Comparison of ENCODE assay signal across 8 mouse cellular contexts in genomic region chr7:141328373-141328990, GRCm38 (mm10). TPM values are rescaled to one million over a fixed set of nuclear protein-coding genes. Genes with fewer than 3 reads are reported as not detected.
DNase-seq lines count a peak whose midpoint lies in the region; ATAC-seq and TF ChIP-seq lines count a peak whose summit lies in the region.

No protein-coding gene starts in this region.

- TF ChIP-seq CTCF in C2C12 (IDR thresholded peaks at IDR 0.05; ENCODE audit: control insufficient read depth, insufficient read depth, insufficient read length), result no peak

- peak overlapping the region; percentile 82 for H3K4me3 ChIP-seq in heart, embryonic 10.5 days
- peak overlapping the region; percentile 55 for H3K4me3 ChIP-seq in C2C12 (ENCODE audit: insufficient read depth, poor library complexity, severe bottlenecking)
- peak overlapping the region; percentile 62 for H3K4me3 ChIP-seq in embryonic facial prominence, embryonic 14.5 days (ENCODE audit: low read depth, low read length)
- H3K4me3 ChIP-seq in liver, embryonic 12.5 days, result peak overlapping the region; percentile 74

- no peak for DNase-seq in heart, embryonic 10.5 days (ENCODE audit: low spot score)
- DNase-seq in heart, postnatal 36 days, result no peak
- no peak for DNase-seq in embryonic facial prominence, embryonic 14.5 days (ENCODE audit: low spot score)
- DNase-seq in adrenal gland, adult 18-20 months (ENCODE audit: low spot score in 2 of 2), result no peak
- no peak for DNase-seq in thymus, postnatal 0 days (ENCODE audit: low spot score)

- peaks cover 29% of the 10 kb centered on the region for H3K79me3 ChIP-seq in C2C12 (ENCODE audit: low read depth)

- peak overlapping the region; percentile 89 for H3K9ac ChIP-seq in embryonic facial prominence, embryonic 14.5 days (ENCODE audit: low read depth, low read length)
- H3K9ac ChIP-seq in liver, embryonic 12.5 days, result peak overlapping the region; percentile 93

- WGBS in heart, embryonic 10.5 days, result 21% methylated on average over 24 of the region's 24 CpGs
- 17% methylated on average over 22 of the region's 24 CpGs for WGBS in embryonic facial prominence, embryonic 14.5 days
- WGBS in liver, embryonic 12.5 days (ENCODE audit: insufficient replicate concordance), result 17% methylated on average over 24 of the region's 24 CpGs

- H3K36me3 ChIP-seq in heart, embryonic 10.5 days, result peaks cover 21% of the 10 kb centered on the region
- H3K36me3 ChIP-seq in C2C12 (ENCODE audit: control insufficient read depth, insufficient read depth), result peaks cover 3% of the 10 kb centered on the region
- H3K36me3 ChIP-seq in embryonic facial prominence, embryonic 14.5 days (ENCODE audit: control insufficient read depth, insufficient read depth, low read length), result peaks cover 15% of the 10 kb centered on the region
- H3K36me3 ChIP-seq in liver, embryonic 12.5 days, result peaks cover 30% of the 10 kb centered on the region

- ATAC-seq in embryonic facial prominence, embryonic 14.5 days (ENCODE audit: low read depth), result no peak; the same call in 1 of the 2 replicates
- ATAC-seq in liver, embryonic 12.5 days, result peak; percentile 5; the same call in 1 of the 2 replicates
- no peak for ATAC-seq in activated CD4-positive, CD25-positive, alpha-beta regulatory T cell, adult 4 months

- peaks cover 40% of the 10 kb centered on the region for H3K79me2 ChIP-seq in C2C12 (ENCODE audit: control insufficient read depth, insufficient read depth)

- H3ac ChIP-seq in C2C12 (ENCODE audit: control insufficient read depth, insufficient read length, low read depth), result peak overlapping the region; percentile 96

- peak overlapping the region; percentile 100 for H3K4me2 ChIP-seq in embryonic facial prominence, embryonic 14.5 days (ENCODE audit: low read depth, low read length)
- H3K4me2 ChIP-seq in liver, embryonic 12.5 days, result peak overlapping the region; percentile 86

- intact Hi-C loops in heart, postnatal 36 days (cut with DNase I), result loop anchor here (5.0 kb wide), 1 partner anchor 101 kb away; the partner anchor contains the start of gene Phrf1

- H3K27me3 ChIP-seq in heart, embryonic 10.5 days (ENCODE audit: insufficient read depth, poor library complexity, severe bottlenecking), result no peaks in the 10 kb centered on the region
- no peaks in the 10 kb centered on the region for H3K27me3 ChIP-seq in C2C12 (ENCODE audit: control insufficient read depth, insufficient read depth, insufficient read length)
- no peaks in the 10 kb centered on the region for H3K27me3 ChIP-seq in embryonic facial prominence, embryonic 14.5 days (replicated peaks; ENCODE audit: control insufficient read depth, insufficient read depth, low read length)
- no peaks in the 10 kb centered on the region for H3K27me3 ChIP-seq in liver, embryonic 12.5 days (replicated peaks)

- H3K27ac ChIP-seq in heart, embryonic 10.5 days, result peak overlapping the region; percentile 98
- H3K27ac ChIP-seq in embryonic facial prominence, embryonic 14.5 days (replicated peaks; ENCODE audit: low read depth, low read length), result peak overlapping the region; percentile 99
- peak overlapping the region; percentile 97 for H3K27ac ChIP-seq in liver, embryonic 12.5 days

- H3K9me3 ChIP-seq in heart, embryonic 10.5 days, result no peaks in the 10 kb centered on the region
- no peaks in the 10 kb centered on the region for H3K9me3 ChIP-seq in embryonic facial prominence, embryonic 14.5 days (ENCODE audit: control insufficient read depth, low read length)
- H3K9me3 ChIP-seq in liver, embryonic 12.5 days (replicated peaks), result no peaks in the 10 kb centered on the region

- H3K4me1 ChIP-seq in heart, embryonic 10.5 days, result peaks cover 21% of the 10 kb centered on the region
- H3K4me1 ChIP-seq in embryonic facial prominence, embryonic 14.5 days (ENCODE audit: control insufficient read depth, insufficient read depth, low read length), result peaks cover 24% of the 10 kb centered on the region
- peaks cover 44% of the 10 kb centered on the region for H3K4me1 ChIP-seq in liver, embryonic 12.5 days

TF ChIP-seq in C2C12, 6 proteins besides CTCF, POLR2A, EP300 and RAD21:
- TF ChIP-seq CEBPB (IDR thresholded peaks at IDR 0.05; ENCODE audit: low read depth) (no peak), MAX (IDR thresholded peaks at IDR 0.05) (no peak), USF1 (IDR thresholded peaks at IDR 0.05; ENCODE audit: low read depth) (no peak), MYOD1 (IDR thresholded peaks at IDR 0.05; ENCODE audit: control insufficient read depth, insufficient read length, low read depth) (no peak), FOSL1 (IDR thresholded peaks at IDR 0.05; ENCODE audit: insufficient read depth, low read length, poor library complexity, severe bottlenecking) (no peak), MYOG (IDR thresholded peaks at IDR 0.05; ENCODE audit: control insufficient read depth, extremely low read depth, insufficient read length) (no peak)

RNA-seq across cellular contexts. Expression of gene Tmem80, which starts 0.9 kb away (rescaled TPM):
- polyA plus RNA-seq in heart, embryonic 10.5 days (2016; fragmentation: Nextera tagmentation; extraction: Ambion mirVana), result 39.5 and 41.2 TPM in 2 replicates
- total RNA-seq in heart, postnatal 36 days (2021), result 10 to 100 TPM; 13.5 to 14.8 TPM
- polyA plus RNA-seq in C2C12 (2012; fragmentation: generic; extraction: Trizol), result 18.9 TPM
- 21.1 and 27.7 TPM in 2 replicates for polyA plus RNA-seq in embryonic facial prominence, embryonic 14.5 days (2014; fragmentation: Nextera tagmentation; extraction: Ambion mirVana)
- polyA plus RNA-seq in liver, embryonic 12.5 days (2016; fragmentation: Nextera tagmentation; extraction: Ambion mirVana), result 24.3 and 24.8 TPM in 2 replicates
- total RNA-seq in adrenal gland, adult 18-20 months (2021), result 10 to 100 TPM; 25.7 to 25.9 TPM
- 43.0 and 45.6 TPM in 2 replicates for polyA plus RNA-seq in thymus, postnatal 0 days (2015; fragmentation: Nextera tagmentation; extraction: Ambion mirVana)
- polyA plus RNA-seq in activated CD4-positive, CD25-positive, alpha-beta regulatory T cell, adult 4 months (2017; shearing (Covaris generic)), result 10 to 100 TPM; 30.4 to 31.2 TPM

RNA-seq across cellular contexts. Expression of gene Deaf1, which starts 1.0 kb away (rescaled TPM):
- 35.6 and 39.4 TPM in 2 replicates for polyA plus RNA-seq in heart, embryonic 10.5 days (2016; fragmentation: Nextera tagmentation; extraction: Ambion mirVana)
- 10 to 100 TPM; 16.5 to 17.1 TPM for total RNA-seq in heart, postnatal 36 days (2021)
- polyA plus RNA-seq in C2C12 (2012; fragmentation: generic; extraction: Trizol), result 21.4 TPM
- 72.7 and 82.7 TPM in 2 replicates for polyA plus RNA-seq in embryonic facial prominence, embryonic 14.5 days (2014; fragmentation: Nextera tagmentation; extraction: Ambion mirVana)
- polyA plus RNA-seq in liver, embryonic 12.5 days (2016; fragmentation: Nextera tagmentation; extraction: Ambion mirVana), result 24.7 and 25.6 TPM in 2 replicates
- 10 to 100 TPM; 21.9 to 30.3 TPM for total RNA-seq in adrenal gland, adult 18-20 months (2021)
- polyA plus RNA-seq in thymus, postnatal 0 days (2015; fragmentation: Nextera tagmentation; extraction: Ambion mirVana), result 25.6 and 27.6 TPM in 2 replicates
- 10 to 100 TPM; 17.1 to 22.5 TPM for polyA plus RNA-seq in activated CD4-positive, CD25-positive, alpha-beta regulatory T cell, adult 4 months (2017; shearing (Covaris generic))

RNA-seq across cellular contexts. Expression of gene Eps8l2, which starts 10.2 kb away (rescaled TPM):
- polyA plus RNA-seq in heart, embryonic 10.5 days (2016; fragmentation: Nextera tagmentation; extraction: Ambion mirVana), result 3.1 and 8.2 TPM in 2 replicates
- 1 to 10 TPM; 3.3 to 3.7 TPM for total RNA-seq in heart, postnatal 36 days (2021)
- 0.67 TPM for polyA plus RNA-seq in C2C12 (2012; fragmentation: generic; extraction: Trizol)
- 12.0 and 13.6 TPM in 2 replicates for polyA plus RNA-seq in embryonic facial prominence, embryonic 14.5 days (2014; fragmentation: Nextera tagmentation; extraction: Ambion mirVana)
- polyA plus RNA-seq in liver, embryonic 12.5 days (2016; fragmentation: Nextera tagmentation; extraction: Ambion mirVana), result 4.9 and 5.6 TPM in 2 replicates
- total RNA-seq in adrenal gland, adult 18-20 months (2021), result 1 to 10 TPM; 1.9 to 2.7 TPM
- 8.1 and 10.4 TPM in 2 replicates for polyA plus RNA-seq in thymus, postnatal 0 days (2015; fragmentation: Nextera tagmentation; extraction: Ambion mirVana)
- not detected for polyA plus RNA-seq in activated CD4-positive, CD25-positive, alpha-beta regulatory T cell, adult 4 months (2017; shearing (Covaris generic))

RNA-seq across cellular contexts. Expression of gene Drd4, which starts 36.7 kb away (rescaled TPM):
- polyA plus RNA-seq in heart, embryonic 10.5 days (2016; fragmentation: Nextera tagmentation; extraction: Ambion mirVana), result 0.13 TPM in 1 of 2 replicates, not detected in the other
- total RNA-seq in heart, postnatal 36 days (2021), result not detected
- 0.01 TPM for polyA plus RNA-seq in C2C12 (2012; fragmentation: generic; extraction: Trizol)
- polyA plus RNA-seq in embryonic facial prominence, embryonic 14.5 days (2014; fragmentation: Nextera tagmentation; extraction: Ambion mirVana), result 0.81 and 1.3 TPM in 2 replicates
- 0.04 and 0.07 TPM in 2 replicates for polyA plus RNA-seq in liver, embryonic 12.5 days (2016; fragmentation: Nextera tagmentation; extraction: Ambion mirVana)
- total RNA-seq in adrenal gland, adult 18-20 months (2021), result under 1 TPM; 0.19 to 0.27 TPM
- 0.33 and 0.40 TPM in 2 replicates for polyA plus RNA-seq in thymus, postnatal 0 days (2015; fragmentation: Nextera tagmentation; extraction: Ambion mirVana)
- polyA plus RNA-seq in activated CD4-positive, CD25-positive, alpha-beta regulatory T cell, adult 4 months (2017; shearing (Covaris generic)), result not detected

RNA-seq across cellular contexts. Expression of gene Sct, which starts 49.5 kb away (rescaled TPM):
- polyA plus RNA-seq in heart, embryonic 10.5 days (2016; fragmentation: Nextera tagmentation; extraction: Ambion mirVana), result 1.7 and 5.0 TPM in 2 replicates
- total RNA-seq in heart, postnatal 36 days (2021), result not detected
- 16.1 TPM for polyA plus RNA-seq in C2C12 (2012; fragmentation: generic; extraction: Trizol)
- polyA plus RNA-seq in embryonic facial prominence, embryonic 14.5 days (2014; fragmentation: Nextera tagmentation; extraction: Ambion mirVana), result 9.9 and 13.8 TPM in 2 replicates
- 0.32 and 0.60 TPM in 2 replicates for polyA plus RNA-seq in liver, embryonic 12.5 days (2016; fragmentation: Nextera tagmentation; extraction: Ambion mirVana)
- not detected for total RNA-seq in adrenal gland, adult 18-20 months (2021)
- 3.9 and 5.0 TPM in 2 replicates for polyA plus RNA-seq in thymus, postnatal 0 days (2015; fragmentation: Nextera tagmentation; extraction: Ambion mirVana)
- polyA plus RNA-seq in activated CD4-positive, CD25-positive, alpha-beta regulatory T cell, adult 4 months (2017; shearing (Covaris generic)), result not detected
